Mouse (Mus musculus): Measurements from ENCODE around the gene Sowahb. TPM values are rescaled to one million over a fixed set of nuclear protein-coding genes. Genes with fewer than 3 reads are reported as not detected.

Gene Sowahb
- polyA plus RNA-seq, 1 experiment from 2014 or later = 1.1 TPM

- no peak overlapping the region for H3K9ac ChIP-seq
- no peaks in the 10 kb centered on the region for H3K27me3 ChIP-seq
- no peaks in the 10 kb centered on the region for H3K4me1 ChIP-seq (replicated peaks)
- ATAC-seq (ENCODE audit: insufficient read depth) = 0 out of 2 replicates have a peak, but pooled peaks have one; percentile 42
- 44% methylated on average over 4 of the region's 4 CpGs for WGBS (ENCODE audit: insufficient replicate concordance)
- no peaks in the 10 kb centered on the region for H3K36me3 ChIP-seq (replicated peaks)
- no peaks in the 10 kb centered on the region for H3K9me3 ChIP-seq (replicated peaks)
- no peak overlapping the region for H3K4me3 ChIP-seq (replicated peaks)
- H3K4me2 ChIP-seq = no peak overlapping the region
- no peak overlapping the region for H3K27ac ChIP-seq (replicated peaks)
Observed at GRCm38 (mm10) chr5:93060865-93061264, 16.0 kb upstream of the Sowahb start.

GRCm38 (mm10) chr5:93053606-93054397, 9.0 kb upstream of the Sowahb start:
- Histone ChIP-seq H3K27me3 (peaks cover 5% of the 10 kb centered on the region; the same call in 1 of the 2 replicates), H3K4me2 (no peak overlapping the region)
- WGBS (ENCODE audit: insufficient replicate concordance) = 53% methylated on average over 8 of the region's 8 CpGs

GRCm38 (mm10) chr5:93051951-93052350, 7.1 kb upstream of the Sowahb start:
- Histone ChIP-seq H3K9me3 (replicated peaks) (no peaks in the 10 kb centered on the region), H3K36me3 (replicated peaks) (no peaks in the 10 kb centered on the region), H3K27me3 (peaks cover 13% of the 10 kb centered on the region), H3K4me3 (replicated peaks) (no peak overlapping the region), H3K27ac (replicated peaks) (no peak overlapping the region), H3K4me1 (replicated peaks) (no peaks in the 10 kb centered on the region), H3K4me2 (no peak overlapping the region), H3K9ac (no peak overlapping the region)
- ATAC-seq (ENCODE audit: insufficient read depth) = no peak
- 57% methylated on average over 9 of the region's 9 CpGs for WGBS (ENCODE audit: insufficient replicate concordance)

More at GRCm38 (mm10) chr5:93053606-93054397, 9.0 kb upstream of the Sowahb start:
- Histone ChIP-seq H3K9me3 (replicated peaks) (no peaks in the 10 kb centered on the region), H3K27ac (replicated peaks) (no peak overlapping the region), H3K4me1 (replicated peaks) (no peaks in the 10 kb centered on the region), H3K36me3 (replicated peaks) (no peaks in the 10 kb centered on the region), H3K9ac (no peak overlapping the region), H3K4me3 (replicated peaks) (no peak overlapping the region)
- no peak for ATAC-seq (ENCODE audit: insufficient read depth)

- Histone ChIP-seq H3K9ac (no peak overlapping the region), H3K9me3 (replicated peaks) (no peaks in the 10 kb centered on the region), H3K36me3 (replicated peaks) (no peaks in the 10 kb centered on the region), H3K4me2 (no peak overlapping the region), H3K27me3 (peaks cover 22% of the 10 kb centered on the region), H3K27ac (replicated peaks) (no peak overlapping the region), H3K4me1 (replicated peaks) (no peaks in the 10 kb centered on the region), H3K4me3 (replicated peaks) (no peak overlapping the region)
- 32% methylated on average over 5 of the region's 5 CpGs for WGBS (ENCODE audit: insufficient replicate concordance)
- no peak for ATAC-seq (ENCODE audit: insufficient read depth)
Observed at GRCm38 (mm10) chr5:93051041-93051440, 6.2 kb upstream of the Sowahb start.

GRCm38 (mm10) chr5:93049971-93050370, 5.1 kb upstream of the Sowahb start:
- no peaks in the 10 kb centered on the region for H3K36me3 ChIP-seq (replicated peaks)
- H3K4me1 ChIP-seq (replicated peaks) = no peaks in the 10 kb centered on the region
- peaks cover 32% of the 10 kb centered on the region for H3K27me3 ChIP-seq
- no peak for ATAC-seq (ENCODE audit: insufficient read depth)
- H3K4me3 ChIP-seq (replicated peaks) = no peak overlapping the region
- H3K9me3 ChIP-seq (replicated peaks) = no peaks in the 10 kb centered on the region
- 63% methylated on average over 1 of the region's 1 CpGs for WGBS (ENCODE audit: insufficient replicate concordance)
- H3K4me2 ChIP-seq = no peak overlapping the region
- H3K27ac ChIP-seq (replicated peaks) = no peak overlapping the region
- H3K9ac ChIP-seq = no peak overlapping the region

- no peak overlapping the region for H3K4me2 ChIP-seq
- H3K4me1 ChIP-seq (replicated peaks) = no peaks in the 10 kb centered on the region; the same call in 1 of the 2 replicates
- no peak overlapping the region for H3K9ac ChIP-seq
- no peak for ATAC-seq (ENCODE audit: insufficient read depth)
- no peaks in the 10 kb centered on the region for H3K9me3 ChIP-seq (replicated peaks)
- H3K4me3 ChIP-seq (replicated peaks) = no peak overlapping the region
- WGBS (ENCODE audit: insufficient replicate concordance) = 49% methylated on average over 13 of the region's 13 CpGs
- H3K27me3 ChIP-seq = peaks cover 46% of the 10 kb centered on the region
- H3K27ac ChIP-seq (replicated peaks) = no peak overlapping the region
- H3K36me3 ChIP-seq (replicated peaks) = no peaks in the 10 kb centered on the region
Observed at GRCm38 (mm10) chr5:93048481-93049240, 3.8 kb upstream of the Sowahb start.

GRCm38 (mm10) chr5:93046306-93046845, 1.6 kb upstream of the Sowahb start:
- Histone ChIP-seq H3K4me3 (replicated peaks) (no peak overlapping the region), H3K27me3 (peaks cover 68% of the 10 kb centered on the region), H3K4me1 (replicated peaks) (no peaks in the 10 kb centered on the region; the same call in 1 of the 2 replicates), H3K36me3 (replicated peaks) (no peaks in the 10 kb centered on the region), H3K27ac (replicated peaks) (no peak overlapping the region), H3K9me3 (replicated peaks) (no peaks in the 10 kb centered on the region), H3K9ac (no peak overlapping the region), H3K4me2 (no peak overlapping the region)
- 27% methylated on average over 5 of the region's 5 CpGs for WGBS (ENCODE audit: insufficient replicate concordance)
- no peak for ATAC-seq (ENCODE audit: insufficient read depth)

GRCm38 (mm10) chr5:93045371-93045714, 521 bp upstream of the Sowahb start:
- Histone ChIP-seq H3K4me1 (replicated peaks) (no peaks in the 10 kb centered on the region; the same call in 1 of the 2 replicates), H3K4me3 (replicated peaks) (peak overlapping the region; percentile 50), H3K4me2 (peak overlapping the region; percentile 60), H3K9ac (no peak overlapping the region), H3K36me3 (replicated peaks) (no peaks in the 10 kb centered on the region), H3K27me3 (peaks cover 68% of the 10 kb centered on the region), H3K9me3 (replicated peaks) (no peaks in the 10 kb centered on the region), H3K27ac (replicated peaks) (peak overlapping the region; percentile 48; the same call in 1 of the 2 replicates)
- ATAC-seq (ENCODE audit: insufficient read depth) = peak; percentile 43
- 1% methylated on average over 19 of the region's 19 CpGs for WGBS (ENCODE audit: insufficient replicate concordance)

GRCm38 (mm10) chr5:93043688-93044583, 886 bp downstream of the Sowahb start:
- H3K27me3 ChIP-seq = peaks cover 67% of the 10 kb centered on the region
- no peaks in the 10 kb centered on the region for H3K36me3 ChIP-seq (replicated peaks)
- H3K9ac ChIP-seq = no peak overlapping the region; the same call in 1 of the 2 replicates
- no peak for ATAC-seq (ENCODE audit: insufficient read depth)
- H3K4me3 ChIP-seq (replicated peaks) = peak overlapping the region; percentile 50
- whole genome bisulfite sequencing (ENCODE audit: insufficient replicate concordance) = 4% methylated on average over 67 of the region's 69 CpGs
- H3K9me3 ChIP-seq (replicated peaks) = no peaks in the 10 kb centered on the region
- no peak overlapping the region for H3K27ac ChIP-seq (replicated peaks)
- peaks cover 8% of the 10 kb centered on the region for H3K4me1 ChIP-seq (replicated peaks)
- H3K4me2 ChIP-seq = peak overlapping the region; percentile 60

- Histone ChIP-seq H3K27me3 (peaks cover 64% of the 10 kb centered on the region), H3K9ac (no peak overlapping the region), H3K4me1 (replicated peaks) (peaks cover 9% of the 10 kb centered on the region), H3K4me2 (peak overlapping the region; percentile 60), H3K4me3 (replicated peaks) (no peak overlapping the region), H3K9me3 (replicated peaks) (no peaks in the 10 kb centered on the region), H3K27ac (replicated peaks) (no peak overlapping the region), H3K36me3 (replicated peaks) (no peaks in the 10 kb centered on the region)
- ATAC-seq (ENCODE audit: insufficient read depth) = no peak
- WGBS (ENCODE audit: insufficient replicate concordance) = 32% methylated on average over 18 of the region's 18 CpGs
Observed at GRCm38 (mm10) chr5:93042831-93043687, 1.8 kb downstream of the Sowahb start.
